Mouse (Mus musculus): Measurements from ENCODE around the gene Zswim3.

- TF ChIP-seq CTCF (IDR thresholded peaks at IDR 0.05; ENCODE audit: insufficient read depth, low read depth, low read length): no peak
- TF ChIP-seq POLR2A (IDR thresholded peaks at IDR 0.05; ENCODE audit: insufficient read depth, low read depth, low read length): no peak
These were observed 42.9 kb upstream of the Zswim3 start for GRCm38 (mm10) chr2:164761971-164762370.
